Mouse (Mus musculus): ENCODE data around the gene Plxna2.

The Plxna2 gene

GRCm38 (mm10) chr1:194660426-194661119 lies 42.6 kb downstream of the Plxna2 start:
- DNase-seq (ENCODE audit: low spot score), result no peak

GRCm38 (mm10) chr1:194663021-194663420 lies 45.0 kb downstream of the Plxna2 start:
- DNase-seq (ENCODE audit: low spot score), result no peak

GRCm38 (mm10) chr1:194665715-194666114 lies 47.7 kb downstream of the Plxna2 start:
- DNase-seq (ENCODE audit: low spot score), result no peak

- DNase-seq (ENCODE audit: low spot score), result no peak
Measured at GRCm38 (mm10) chr1:194671783-194672524, 53.9 kb downstream of the Plxna2 start.

GRCm38 (mm10) chr1:194672525-194672894 lies 54.5 kb downstream of the Plxna2 start:
- DNase-seq (ENCODE audit: low spot score), result no peak

- no peak for DNase-seq (ENCODE audit: low spot score)
Measured at GRCm38 (mm10) chr1:194673229-194673628, 55.2 kb downstream of the Plxna2 start.

- no peak for DNase-seq (ENCODE audit: low spot score)
Measured at GRCm38 (mm10) chr1:194675106-194675890, 57.3 kb downstream of the Plxna2 start.

- no peak for DNase-seq (ENCODE audit: low spot score)
Measured at GRCm38 (mm10) chr1:194675891-194676200, 57.8 kb downstream of the Plxna2 start.

- DNase-seq (ENCODE audit: low spot score), result no peak
Measured at GRCm38 (mm10) chr1:194677878-194678277, 59.9 kb downstream of the Plxna2 start.

GRCm38 (mm10) chr1:194679147-194679546 lies 61.1 kb downstream of the Plxna2 start:
- no peak for DNase-seq (ENCODE audit: low spot score)

- DNase-seq (ENCODE audit: low spot score), result no peak
Measured at GRCm38 (mm10) chr1:194680136-194680535, 62.1 kb downstream of the Plxna2 start.

GRCm38 (mm10) chr1:194682021-194682420 lies 64.0 kb downstream of the Plxna2 start:
- no peak for DNase-seq (ENCODE audit: low spot score)

- no peak for DNase-seq (ENCODE audit: low spot score)
Measured at GRCm38 (mm10) chr1:194683132-194683531, 65.1 kb downstream of the Plxna2 start.

- DNase-seq (ENCODE audit: low spot score), result no peak
Measured at GRCm38 (mm10) chr1:194685896-194686295, 67.9 kb downstream of the Plxna2 start.

- DNase-seq (ENCODE audit: low spot score), result no peak
Measured at GRCm38 (mm10) chr1:194687746-194688145, 69.7 kb downstream of the Plxna2 start.

- DNase-seq (ENCODE audit: low spot score), result no peak
Measured at GRCm38 (mm10) chr1:194688161-194688560, 70.1 kb downstream of the Plxna2 start.

- no peak for DNase-seq (ENCODE audit: low spot score)
Measured at GRCm38 (mm10) chr1:194693063-194693462, 75.0 kb downstream of the Plxna2 start.

- no peak for DNase-seq (ENCODE audit: low spot score)
Measured at GRCm38 (mm10) chr1:194693488-194693887, 75.5 kb downstream of the Plxna2 start.

- no peak for DNase-seq (ENCODE audit: low spot score)
Measured at GRCm38 (mm10) chr1:194694805-194695204, 76.8 kb downstream of the Plxna2 start.

GRCm38 (mm10) chr1:194697439-194697838 lies 79.4 kb downstream of the Plxna2 start:
- DNase-seq (ENCODE audit: low spot score), result no peak

GRCm38 (mm10) chr1:194699321-194699720 lies 81.3 kb downstream of the Plxna2 start:
- no peak for DNase-seq (ENCODE audit: low spot score)

GRCm38 (mm10) chr1:194703235-194703634 lies 85.2 kb downstream of the Plxna2 start:
- no peak for DNase-seq (ENCODE audit: low spot score)
